Mouse (Mus musculus): Measurements from ENCODE around the gene Alyref2.
"Not testable (repeated sequence)": the region's sequence is repeated elsewhere in the genome, so short reads cannot be mapped to it uniquely, and the experiment has no call there.

Alyref2 gene

GRCm38 (mm10) chr1:171503250-171503591, at the start of gene Alyref2:
TSS of gene Alyref2 (plus strand) at chr1:171503478.
- peak; percentile 97 for DNase-seq

GRCm38 (mm10) chr1:171454926-171455325, 48.4 kb upstream of the Alyref2 start:
- DNase-seq = no peak

- no peak for DNase-seq
Observed at GRCm38 (mm10) chr1:171457568-171457967, 45.7 kb upstream of the Alyref2 start.

GRCm38 (mm10) chr1:171459791-171460190, 43.5 kb upstream of the Alyref2 start:
- DNase-seq = no peak

GRCm38 (mm10) chr1:171460551-171461503, 42.5 kb upstream of the Alyref2 start:
- no peak for DNase-seq

GRCm38 (mm10) chr1:171463133-171463532, 40.1 kb upstream of the Alyref2 start:
- no peak for DNase-seq

- DNase-seq = no peak
Observed at GRCm38 (mm10) chr1:171465749-171466412, 37.4 kb upstream of the Alyref2 start.

- DNase-seq = no peak
Observed at GRCm38 (mm10) chr1:171466565-171466964, 36.7 kb upstream of the Alyref2 start.

- no peak for DNase-seq
Observed at GRCm38 (mm10) chr1:171469678-171470077, 33.6 kb upstream of the Alyref2 start.

- peak; percentile 86 for DNase-seq
Observed at GRCm38 (mm10) chr1:171470371-171470871, 32.9 kb upstream of the Alyref2 start.

- DNase-seq = peak; percentile 73
Observed at GRCm38 (mm10) chr1:171470896-171471295, 32.4 kb upstream of the Alyref2 start.

GRCm38 (mm10) chr1:171471452-171471851, 31.8 kb upstream of the Alyref2 start:
- no peak for DNase-seq

- not testable (repeated sequence) for DNase-seq
Observed at GRCm38 (mm10) chr1:171471941-171472340, 31.3 kb upstream of the Alyref2 start.

GRCm38 (mm10) chr1:171473506-171473905, 29.8 kb upstream of the Alyref2 start:
- DNase-seq = no peak

- no peak for DNase-seq
Observed at GRCm38 (mm10) chr1:171473920-171474640, 29.2 kb upstream of the Alyref2 start.

- no peak for DNase-seq
Observed at GRCm38 (mm10) chr1:171477123-171477522, 26.2 kb upstream of the Alyref2 start.

- peak; percentile 78 for DNase-seq
Observed at GRCm38 (mm10) chr1:171477758-171478545, 25.3 kb upstream of the Alyref2 start.

GRCm38 (mm10) chr1:171478968-171479367, 24.3 kb upstream of the Alyref2 start:
- DNase-seq = peak; percentile 92

- DNase-seq = no peak
Observed at GRCm38 (mm10) chr1:171494241-171494640, 9.0 kb upstream of the Alyref2 start.

GRCm38 (mm10) chr1:171495371-171495770, 7.9 kb upstream of the Alyref2 start:
- DNase-seq = no peak

GRCm38 (mm10) chr1:171499856-171500255, 3.4 kb upstream of the Alyref2 start:
- no peak for DNase-seq

- no peak for DNase-seq
Observed at GRCm38 (mm10) chr1:171501016-171501610, 2.2 kb upstream of the Alyref2 start.

Data from lung, postnatal 36 days (tissue).